10 mouse cellular contexts compared by ENCODE assay signal in genomic region chr1:44198273-44199171, GRCm38 (mm10). TPM values are rescaled to one million over a fixed set of nuclear protein-coding genes. Genes with fewer than 3 reads are reported as not detected.
DNase-seq lines count a peak whose midpoint lies in the region; ATAC-seq and TF ChIP-seq lines count a peak whose summit lies in the region.
"Had no signal": no experiment of that assay in that cellular context is flagged by ENCODE, and none has a peak within 500 bp of the region (broad histone marks: within the 10 kb centered on the region; RNA-seq: fewer than 3 reads in every experiment).

No protein-coding gene starts in this region.

- no peaks in the 10 kb centered on the region for H3K9me3 ChIP-seq in megakaryocyte, embryonic 14.5 days
- no peaks in the 10 kb centered on the region for H3K9me3 ChIP-seq in lung, embryonic 14.5 days (ENCODE audit: low read depth, low read length)
- H3K9me3 ChIP-seq: G1E had no signal

- H3K4me2 ChIP-seq in lung, embryonic 14.5 days: peak overlapping the region; percentile 90

- intact Hi-C loops in heart, postnatal 36 days (cut with DNase I): no loop called here

- peaks cover 9% of the 10 kb centered on the region for H3K4me1 ChIP-seq in megakaryocyte, embryonic 14.5 days
- no peaks in the 10 kb centered on the region for H3K4me1 ChIP-seq in lung, embryonic 14.5 days (ENCODE audit: insufficient read depth)

- no peak overlapping the region for H3K27ac ChIP-seq in lung, embryonic 14.5 days (ENCODE audit: low read depth)

- peak; percentile 29 for DNase-seq in forelimb bud, embryonic 11.5 days (ENCODE audit: low read depth, low spot score)
- DNase-seq in heart, postnatal 36 days: peak; percentile 12 to 37
- peak; percentile 16 to 30 for DNase-seq in layer of hippocampus, adult 8-10 months (ENCODE audit: low spot score in 2 of 2)
- peak; percentile 32 for DNase-seq in lung, embryonic 14.5 days
- peak; percentile 71 to 85 for DNase-seq in right cerebral cortex, postnatal 10 days (ENCODE audit: low spot score in 2 of 2)
- DNase-seq in thymus, postnatal 14 days: no peak

- peaks cover 17% of the 10 kb centered on the region for H3K27me3 ChIP-seq in megakaryocyte, embryonic 14.5 days (replicated peaks)
- H3K27me3 ChIP-seq in lung, embryonic 14.5 days (ENCODE audit: insufficient read depth, low read length): 0 out of 2 replicates have a peak, but pooled peaks cover 5% of the 10 kb centered on the region

- H3K36me3 ChIP-seq in megakaryocyte, embryonic 14.5 days (replicated peaks; ENCODE audit: low read length): no peaks in the 10 kb centered on the region
- H3K36me3 ChIP-seq in lung, embryonic 14.5 days (ENCODE audit: insufficient read depth): no peaks in the 10 kb centered on the region
- H3K36me3 ChIP-seq: G1E had no signal

- no peak for ATAC-seq in megakaryocyte, adult 5-6 weeks (ENCODE audit: poor library complexity, severe bottlenecking)
- ATAC-seq in lung, embryonic 14.5 days (ENCODE audit: insufficient read depth): peak; percentile 60; the same call in 1 of the 2 replicates

- H3K9ac ChIP-seq in lung, embryonic 14.5 days: peak overlapping the region; percentile 47

- TF ChIP-seq CTCF in lung, embryonic 14.5 days (IDR thresholded peaks at IDR 0.05; ENCODE audit: low read depth): no peak

- H3K4me3 ChIP-seq in megakaryocyte, embryonic 14.5 days (replicated peaks): peak overlapping the region; percentile 88
- peak overlapping the region; percentile 43 for H3K4me3 ChIP-seq in lung, embryonic 14.5 days (ENCODE audit: low read depth, low read length)

- WGBS in lung, embryonic 14.5 days: 15% methylated on average over 47 of the region's 47 CpGs

RNA-seq across cellular contexts. Expression of gene Mettl21e, which starts 20.2 kb away (rescaled TPM):
- polyA plus RNA-seq in megakaryocyte, embryonic 14.5 days (2012; ENCODE audit: insufficient read depth, low replicate concordance): not detected in 2 replicates
- not detected in 2 replicates for total RNA-seq in megakaryocyte, adult 5-6 weeks (2015)
- total RNA-seq in megakaryocyte, adult 5-6 weeks (2017): not detected in 2 replicates
- under 1 TPM in 1 of 2 experiments, not detected in 1; 0.14 TPM for total RNA-seq in heart, postnatal 36 days (2021)
- not detected for total RNA-seq in layer of hippocampus, adult 8-10 months (2022)
- polyA plus RNA-seq in lung, embryonic 14.5 days (2014; fragmentation: Nextera tagmentation; extraction: Ambion mirVana): 0.45 TPM in 2 replicates
- total RNA-seq: neutrophil, adult 5-6 weeks had no signal
- polyA plus RNA-seq: G1E had no signal

RNA-seq across cellular contexts. Expression of gene Ercc5, which starts 51.0 kb away (rescaled TPM):
- 1.7 TPM in 1 of 2 replicates, not detected in the other for polyA plus RNA-seq in megakaryocyte, embryonic 14.5 days (2012; ENCODE audit: insufficient read depth, low replicate concordance)
- total RNA-seq in megakaryocyte, adult 5-6 weeks (2015): 7.5 and 7.7 TPM in 2 replicates
- 11.3 and 14.6 TPM in 2 replicates for total RNA-seq in megakaryocyte, adult 5-6 weeks (2017)
- 10 to 100 TPM; 16.6 to 17.1 TPM for total RNA-seq in heart, postnatal 36 days (2021)
- total RNA-seq in layer of hippocampus, adult 8-10 months (2022): 10 to 100 TPM; 19.7 to 22.8 (median 21.5) TPM
- polyA plus RNA-seq in lung, embryonic 14.5 days (2014; fragmentation: Nextera tagmentation; extraction: Ambion mirVana): 23.6 and 24.6 TPM in 2 replicates
